18 mouse cellular contexts compared by ENCODE assay signal in genomic region chr7:127453056-127453455, GRCm38 (mm10).
"Had no signal": no experiment of that assay in that cellular context is flagged by ENCODE, and none has a peak within 500 bp of the region (broad histone marks: within the 10 kb centered on the region; RNA-seq: fewer than 3 reads in every experiment).

No protein-coding gene starts in this region.

- H3K4me2 ChIP-seq: liver, embryonic 12.5 days; lung, embryonic 14.5 days had no signal

- H3K4me3 ChIP-seq: liver, embryonic 12.5 days; myocyte; neural tube, embryonic 12.5 days; neural tube, embryonic 15.5 days had no signal

- ATAC-seq: liver, embryonic 12.5 days had no signal

- H3K9me3 ChIP-seq: neural tube, embryonic 15.5 days had no signal

- H3K27me3 ChIP-seq: liver, embryonic 12.5 days; neural tube, embryonic 12.5 days; neural tube, embryonic 15.5 days had no signal

- H3K9ac ChIP-seq: liver, embryonic 12.5 days; liver, embryonic 14.5 days; lung, embryonic 14.5 days; neural tube, embryonic 12.5 days had no signal

- DNase-seq: lung, adult 18-20 months; lung, embryonic 14.5 days; lung, postnatal 10 days; lung, postnatal 4 days; midbrain, embryonic 14.5 days; retina, postnatal 1 day; right cerebral cortex, adult 18-20 months; right cerebral cortex, postnatal 25 days; right cerebral cortex, postnatal 4 days; spleen, adult 18-20 months; thymus, adult 18-20 months; thymus, postnatal 14 days; thymus, postnatal 36 days had no signal

- H3K27ac ChIP-seq: liver, embryonic 12.5 days; liver, embryonic 14.5 days; neural tube, embryonic 12.5 days; neural tube, embryonic 15.5 days had no signal
